ENCODE assay signal across 9 mouse cellular contexts in the genomic region with DNA sequence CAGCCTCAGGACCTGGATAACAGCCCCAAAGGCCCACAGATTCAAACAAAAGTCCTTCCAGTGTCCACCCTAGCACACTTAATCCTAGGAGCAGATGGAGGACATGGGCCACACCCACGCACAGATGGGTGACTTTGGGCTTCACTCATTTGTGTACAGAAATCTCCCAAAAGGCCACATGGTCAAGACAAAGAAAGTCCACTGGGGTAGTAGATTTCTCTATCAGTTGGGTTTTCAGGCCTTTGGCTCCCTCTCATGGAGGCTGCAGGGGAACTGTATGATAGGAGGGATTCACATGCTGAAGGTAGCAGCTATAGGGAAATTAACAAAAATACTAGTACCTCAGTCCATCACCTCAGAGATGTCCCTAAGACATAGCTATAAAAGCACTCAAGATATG. TPM values are rescaled to one million over a fixed set of nuclear protein-coding genes. Genes with fewer than 3 reads are reported as not detected.
DNase-seq lines count a peak whose midpoint lies in the region; ATAC-seq and TF ChIP-seq lines count a peak whose summit lies in the region.
"Had no signal": no experiment of that assay in that cellular context is flagged by ENCODE, and none has a peak within 500 bp of the region (broad histone marks: within the 10 kb centered on the region; RNA-seq: fewer than 3 reads in every experiment).

No protein-coding gene starts in this region.

- peak in 1 of 2 experiments; percentile 60; a peak in 2 of 4 replicates for TF ChIP-seq CTCF in CH12.LX (conservative IDR thresholded peaks at IDR 0.05 in 1 of 2, IDR thresholded peaks at IDR 0.05 in 1 of 2; ENCODE audit: low read depth in 2 of 2, low read length in 2 of 2)
- peak; percentile 75 for TF ChIP-seq CTCF in intestine, postnatal 0 days (IDR thresholded peaks at IDR 0.05; ENCODE audit: low read depth)

- TF ChIP-seq EP300 in CH12.LX (IDR thresholded peaks at IDR 0.05; ENCODE audit: low read length) = no peak

- peaks cover 0 to 17% of the 10 kb centered on the region in 2 experiments; a peak in 2 of 4 replicates for H3K4me1 ChIP-seq in CH12.LX (ENCODE audit: control insufficient read depth in 1 of 2, insufficient read depth in 2 of 2)
- H3K4me1 ChIP-seq in intestine, postnatal 0 days (replicated peaks; ENCODE audit: control insufficient read depth, insufficient read depth, low read length) = no peaks in the 10 kb centered on the region

- peak; percentile 6 for DNase-seq in layer of hippocampus, adult 11-12 months (ENCODE audit: low spot score)
- no peak for DNase-seq in layer of hippocampus, adult 9-10 months (ENCODE audit: low spot score)
- DNase-seq in 416B (ENCODE audit: low read depth) (peak; percentile 18), CH12.LX (ENCODE audit: extremely low read depth) (peak; percentile 24)
- DNase-seq in right cerebral cortex, postnatal 4 days = peak; percentile 14
- no peak for DNase-seq in cerebellum, adult 8-10 months
- DNase-seq in thymus, postnatal 0 days (ENCODE audit: low spot score) = no peak

- no peaks in the 10 kb centered on the region for H3K79me2 ChIP-seq in CH12.LX (replicated peaks; ENCODE audit: control insufficient read depth, extremely low read depth, insufficient read depth, poor library complexity, severe bottlenecking)

- dilution Hi-C loops in CH12.LX (cut with MboI; ENCODE audit: extremely low pct_ligation_motif_present, extremely low pct_unique_long_range_greater_than_20kb, low sequenced_read_pairs) = no loop called here

- peak; percentile 58 for TF ChIP-seq RAD21 in CH12.LX (IDR thresholded peaks at IDR 0.05; ENCODE audit: low read depth, low read length)

- H3K36me3 ChIP-seq in CH12.LX (replicated peaks in 1 of 2; ENCODE audit: control insufficient read depth in 1 of 2, insufficient read depth in 1 of 2, low read length in 1 of 2) = no peaks in the 10 kb centered on the region
- no peaks in the 10 kb centered on the region for H3K36me3 ChIP-seq in intestine, postnatal 0 days (ENCODE audit: control insufficient read depth, insufficient read depth)

- no peak for ATAC-seq in intestine, postnatal 0 days

- H3K27me3 ChIP-seq in CH12.LX (replicated peaks) = peaks cover 7% of the 10 kb centered on the region
- no peaks in the 10 kb centered on the region for H3K27me3 ChIP-seq in intestine, postnatal 0 days (replicated peaks; ENCODE audit: control insufficient read depth, insufficient read depth, low read length)

- in situ Hi-C loops in CH12.LX (cut with MboI; ENCODE audit: low pct_ligation_motif_present, low pct_unique_long_range_greater_than_20kb, low sequenced_read_pairs) = loop anchor here (10.0 to 25.0 kb wide), 2 partner anchors 93 to 321 kb away; a partner anchor contains a TSS

- no peak for TF ChIP-seq POLR2A in CH12.LX (IDR thresholded peaks at IDR 0.05; ENCODE audit: low read depth, low read length)

- WGBS in intestine, postnatal 0 days = 33% methylated on average over 1 of the region's 1 CpGs

- H3K4me3 ChIP-seq in CH12.LX (replicated peaks in 1 of 3; ENCODE audit: low read depth in 2 of 3, low read length in 2 of 3, poor library complexity in 1 of 3) = no peak overlapping the region
- H3K4me3 ChIP-seq in intestine, postnatal 0 days (ENCODE audit: low read depth, low read length) = no peak overlapping the region

- H3K9ac ChIP-seq in CH12.LX (ENCODE audit: insufficient read depth, low read depth) = no peak overlapping the region
- H3K9ac ChIP-seq in intestine, postnatal 0 days (ENCODE audit: low read depth, low read length) = no peak overlapping the region

- no peak overlapping the region for H3K4me2 ChIP-seq in CH12.LX (ENCODE audit: insufficient read depth, low read depth, poor library complexity, severe bottlenecking)
- no peak overlapping the region for H3K4me2 ChIP-seq in intestine, postnatal 0 days (replicated peaks; ENCODE audit: low read depth)

- no peaks in the 10 kb centered on the region for H3K9me3 ChIP-seq in CH12.LX (replicated peaks; ENCODE audit: low read length)
- no peaks in the 10 kb centered on the region for H3K9me3 ChIP-seq in intestine, postnatal 0 days (ENCODE audit: control insufficient read depth)

- H3K27ac ChIP-seq in CH12.LX (ENCODE audit: insufficient read depth, low read depth) = no peak overlapping the region
- H3K27ac ChIP-seq in intestine, postnatal 0 days (ENCODE audit: low read depth, low read length) = no peak overlapping the region

TF ChIP-seq in CH12.LX, 34 proteins besides CTCF, POLR2A, EP300 and RAD21:
- peak; percentile 32 for TF ChIP-seq SMC3 (IDR thresholded peaks at IDR 0.05; ENCODE audit: low read depth, low read length)
- no peak for TF ChIP-seq CHD1 (IDR thresholded peaks at IDR 0.05; ENCODE audit: low read depth, low read length)
TF ChIP-seq in CH12.LX: peak in this region for 1.

RNA-seq across cellular contexts. Expression of a gene that starts 16.7 kb away (rescaled TPM):
- not detected in 2 replicates for total RNA-seq in CH12.LX (2012; rRNA removed)
- total RNA-seq in CH12.LX (2014; rRNA removed) = not detected in 2 replicates
- polyA plus RNA-seq in CH12.LX (2012; ENCODE audit: insufficient read length, low read depth) = not detected in 2 replicates
- polyA plus RNA-seq in intestine, postnatal 0 days (2015; fragmentation: Nextera tagmentation; extraction: Ambion mirVana) = not detected in 2 replicates
- polyA plus RNA-seq in thymus, postnatal 0 days (2015; fragmentation: Nextera tagmentation; extraction: Ambion mirVana) = 0.18 TPM in 1 of 2 replicates, not detected in the other
- total RNA-seq: heart, postnatal 14 days had no signal

RNA-seq across cellular contexts. Expression of a gene that starts 28.4 kb away (rescaled TPM):
- total RNA-seq in CH12.LX (2012; rRNA removed) (not detected in 2 replicates), CH12.LX (2014; rRNA removed) (not detected in 2 replicates)
- not detected in 2 replicates for polyA plus RNA-seq in CH12.LX (2012; ENCODE audit: insufficient read length, low read depth)
- not detected in 2 replicates for polyA plus RNA-seq in intestine, postnatal 0 days (2015; fragmentation: Nextera tagmentation; extraction: Ambion mirVana)
- 0.06 and 0.10 TPM in 2 replicates for polyA plus RNA-seq in thymus, postnatal 0 days (2015; fragmentation: Nextera tagmentation; extraction: Ambion mirVana)
- total RNA-seq: heart, postnatal 14 days had no signal

RNA-seq across cellular contexts. Expression of a gene that starts 28.6 kb away (rescaled TPM):
- total RNA-seq in CH12.LX (2012; rRNA removed) (not detected in 2 replicates), CH12.LX (2014; rRNA removed) (not detected in 2 replicates)
- not detected in 2 replicates for polyA plus RNA-seq in CH12.LX (2012; ENCODE audit: insufficient read length, low read depth)
- not detected in 2 replicates for polyA plus RNA-seq in intestine, postnatal 0 days (2015; fragmentation: Nextera tagmentation; extraction: Ambion mirVana)
- polyA plus RNA-seq in thymus, postnatal 0 days (2015; fragmentation: Nextera tagmentation; extraction: Ambion mirVana) = not detected in 2 replicates
- total RNA-seq: heart, postnatal 14 days had no signal

Comparison
In these comparisons a context has a peak if more than half of its experiments do, and no peak if none do; other contexts are left out.
1. DNase-seq: peak in layer of hippocampus, adult 11-12 months (single experiment), 416B (single experiment), CH12.LX (single experiment) and right cerebral cortex, postnatal 4 days (single experiment); none in layer of hippocampus, adult 9-10 months (single experiment), cerebellum, adult 8-10 months (single experiment) and thymus, postnatal 0 days (single experiment).